Mouse (Mus musculus) brain, embryonic 14.5 days (tissue): ENCODE data around the gene Lama5.

Source experiments
- CTCF ChIP-seq: fragments of 200-500 bp; IDR thresholded peaks from 2 replicates; pipeline ENCODE4 v1.5.1; 2012; ENCODE audit warnings: inconsistent platforms, mild to moderate bottlenecking, moderate library complexity, borderline replicate concordance; ENCODE audit not compliant: insufficient read depth, insufficient read length; ENCODE audit errors: extremely low read depth
- POLR2A ChIP-seq: fragments of 200-500 bp; IDR thresholded peaks from 2 replicates; pipeline ENCODE4 v1.6.1; 2012; ENCODE audit warnings: mild to moderate bottlenecking, inconsistent platforms, borderline replicate concordance; ENCODE audit not compliant: poor library complexity, insufficient read depth, insufficient read length, severe bottlenecking; ENCODE audit errors: extremely low read depth

DNA sequence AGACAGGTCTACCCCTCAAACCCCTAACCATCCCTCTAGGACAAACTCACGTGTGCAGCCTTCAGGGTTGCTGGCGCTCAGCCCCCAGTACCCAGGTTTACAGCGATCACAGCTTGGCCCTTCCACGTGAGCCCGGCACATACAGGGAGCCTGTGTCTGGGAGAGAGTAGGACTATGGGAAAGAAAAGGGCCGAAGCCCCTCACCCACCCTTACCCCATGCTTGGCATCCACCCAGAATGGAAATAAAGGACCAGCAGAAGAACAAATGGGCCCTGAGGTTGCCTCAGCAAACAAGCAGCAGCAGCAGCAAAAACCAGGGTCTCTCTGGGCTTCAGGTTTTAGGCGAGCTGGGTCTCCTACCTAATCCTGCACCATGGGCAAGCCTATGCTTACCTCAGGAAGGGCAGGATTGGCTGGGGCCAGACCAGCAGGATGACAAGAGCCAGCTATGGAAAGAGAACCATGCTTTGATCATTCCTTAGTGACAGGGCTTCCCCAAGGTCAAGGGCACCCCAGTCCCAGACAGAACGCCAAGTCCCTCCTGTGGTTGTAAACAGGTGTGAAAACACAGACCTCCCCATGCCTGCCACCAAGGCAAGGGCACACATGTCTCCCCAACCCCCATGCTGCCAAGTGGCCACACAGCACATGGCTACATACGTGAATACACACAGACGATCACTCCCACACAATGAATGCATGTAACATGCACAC lies 28.2 kb downstream of the Lama5 start:
- no peak for TF ChIP-seq CTCF
- no peak for TF ChIP-seq POLR2A
